Mouse (Mus musculus): ENCODE results near the gene Cdca7. TPM values are rescaled to one million over a fixed set of nuclear protein-coding genes. Genes with fewer than 3 reads are reported as not detected.

The Cdca7 gene
- polyA plus RNA-seq, 1 experiment from 2014 or later: 172 TPM

DNA sequence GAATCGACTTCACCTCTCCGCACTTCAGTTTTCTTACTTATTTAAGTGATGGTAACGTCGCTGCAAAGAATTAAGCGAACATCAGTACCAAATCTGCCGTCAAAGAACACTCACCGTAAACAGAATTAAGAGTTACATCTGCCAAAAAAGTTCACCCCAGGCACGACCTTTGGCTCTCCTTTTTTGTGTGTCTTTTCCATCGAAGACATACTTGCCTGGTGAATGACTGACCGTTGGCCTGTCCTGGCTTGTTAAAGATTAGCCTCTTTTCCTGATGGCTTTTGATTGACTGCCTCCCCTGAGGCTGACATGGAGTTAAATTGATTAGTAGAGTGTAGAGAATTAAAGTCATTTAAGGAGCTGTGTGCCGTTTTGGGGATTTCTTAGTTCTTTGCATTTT lies 1.3 kb downstream of the Cdca7 start:
- H3K4me1 ChIP-seq (ENCODE audit: control insufficient read depth, insufficient read depth, low read length): peaks cover 28% of the 10 kb centered on the region
- WGBS: 2% methylated on average over 11 of the region's 11 CpGs

DNA sequence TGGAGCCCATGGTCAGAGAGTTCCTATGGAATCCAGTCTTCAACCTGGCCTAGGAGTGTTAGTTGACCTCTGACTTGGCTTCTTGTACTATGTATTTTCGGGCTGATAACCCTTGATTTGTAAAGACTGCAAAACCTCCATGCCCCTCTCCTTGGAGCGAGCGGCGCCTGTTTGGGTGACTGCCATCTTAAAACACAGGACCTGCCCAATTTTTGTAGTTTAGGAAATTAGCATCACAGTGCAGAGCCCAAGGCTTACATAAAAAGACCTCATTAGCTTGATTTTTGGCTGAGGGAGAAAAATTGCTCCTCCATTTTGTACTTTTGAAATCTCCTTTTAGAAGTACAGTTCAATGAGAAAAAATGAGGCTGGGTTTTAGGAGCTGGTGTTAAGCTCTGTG lies 2.2 kb downstream of the Cdca7 start:
- ATAC-seq (ENCODE audit: low FRiP score) (no peak), DNase-seq (ENCODE audit: low spot score, missing footprints) (peak; percentile 72)
- peaks cover 11% of the 10 kb centered on the region; the same call in 1 of the 2 replicates for H3K36me3 ChIP-seq (ENCODE audit: control insufficient read depth, insufficient read depth, low read length)
- 79% methylated on average over 4 of the region's 4 CpGs for WGBS
- H3K9me3 ChIP-seq (ENCODE audit: control insufficient read depth, low read length): no peaks in the 10 kb centered on the region
- H3K27ac ChIP-seq (ENCODE audit: low read depth, low read length): no peak overlapping the region
- no peak overlapping the region for H3K9ac ChIP-seq (ENCODE audit: low read length)
- no peak overlapping the region; the same call in 1 of the 2 replicates for H3K4me3 ChIP-seq (ENCODE audit: low read depth, low read length)
- H3K4me2 ChIP-seq: peak overlapping the region; percentile 77
- H3K4me1 ChIP-seq (ENCODE audit: control insufficient read depth, insufficient read depth, low read length): peaks cover 28% of the 10 kb centered on the region
- H3K27me3 ChIP-seq (ENCODE audit: control insufficient read depth, insufficient read depth, low read length): peaks cover 11% of the 10 kb centered on the region

More for the DNA sequence above, 1.3 kb downstream of the Cdca7 start:
- DNase-seq (ENCODE audit: low spot score, missing footprints) (peak; percentile 86), ATAC-seq (ENCODE audit: low FRiP score) (no peak)
- Histone ChIP-seq H3K27me3 (ENCODE audit: control insufficient read depth, insufficient read depth, low read length) (peaks cover 11% of the 10 kb centered on the region), H3K4me3 (ENCODE audit: low read depth, low read length) (peak overlapping the region; percentile 86), H3K9me3 (ENCODE audit: control insufficient read depth, low read length) (no peaks in the 10 kb centered on the region), H3K9ac (ENCODE audit: low read length) (peak overlapping the region; percentile 79), H3K4me2 (peak overlapping the region; percentile 77), H3K27ac (ENCODE audit: low read depth, low read length) (no peak overlapping the region), H3K36me3 (ENCODE audit: control insufficient read depth, insufficient read depth, low read length) (peaks cover 7% of the 10 kb centered on the region; the same call in 1 of the 2 replicates)

DNA sequence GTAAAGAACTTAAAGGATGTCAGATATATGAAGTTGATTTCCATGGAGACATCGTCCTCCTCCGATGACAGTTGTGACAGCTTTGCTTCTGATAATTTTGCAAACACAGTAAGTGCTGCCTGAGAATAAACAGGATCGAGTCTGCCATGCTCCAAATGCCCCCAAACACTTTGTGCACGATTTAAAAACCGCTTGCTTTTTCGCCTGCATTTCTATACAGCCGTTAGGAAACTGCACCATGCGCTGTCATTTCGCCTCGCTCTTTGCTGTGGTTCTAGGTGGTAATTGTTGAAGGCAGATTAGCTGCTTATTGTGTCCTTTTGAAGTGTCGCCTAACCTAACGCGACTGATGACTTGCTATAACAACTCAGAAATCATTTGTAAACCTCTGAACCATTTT lies 3.0 kb downstream of the Cdca7 start:
- Histone ChIP-seq H3K27me3 (ENCODE audit: control insufficient read depth, insufficient read depth, low read length) (peaks cover 9% of the 10 kb centered on the region), H3K9me3 (ENCODE audit: control insufficient read depth, low read length) (no peaks in the 10 kb centered on the region), H3K4me2 (peak overlapping the region; percentile 77), H3K36me3 (ENCODE audit: control insufficient read depth, insufficient read depth, low read length) (peaks cover 11% of the 10 kb centered on the region; the same call in 1 of the 2 replicates), H3K4me1 (ENCODE audit: control insufficient read depth, insufficient read depth, low read length) (peaks cover 25% of the 10 kb centered on the region), H3K27ac (ENCODE audit: low read depth, low read length) (no peak overlapping the region), H3K9ac (ENCODE audit: low read length) (no peak overlapping the region), H3K4me3 (ENCODE audit: low read depth, low read length) (no peak overlapping the region)
- WGBS: 64% methylated on average over 13 of the region's 13 CpGs
- DNase-seq (ENCODE audit: low spot score, missing footprints) (peak; percentile 79), ATAC-seq (ENCODE audit: low FRiP score) (no peak)

DNA sequence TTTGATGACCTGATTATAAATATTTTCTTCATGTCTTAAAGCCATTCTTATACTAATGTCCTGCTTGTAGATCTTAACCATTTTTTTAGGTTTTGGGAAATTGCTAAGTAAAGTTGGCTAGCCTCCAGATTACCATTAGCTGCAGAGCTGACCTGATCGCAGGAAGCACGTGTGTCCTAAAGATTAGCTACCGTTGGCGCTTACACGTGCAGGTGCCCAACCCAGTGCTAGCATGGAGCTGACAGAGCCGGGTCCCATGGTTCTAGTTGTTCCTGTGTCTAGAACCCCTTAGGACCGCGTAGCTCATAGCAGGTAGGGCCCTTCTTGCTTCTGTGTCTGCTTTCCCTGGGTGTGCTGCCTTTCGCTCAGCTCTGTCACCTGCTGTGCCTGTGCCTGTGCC lies 3.9 kb downstream of the Cdca7 start:
- ATAC-seq (ENCODE audit: low FRiP score) (no peak), DNase-seq (ENCODE audit: low spot score, missing footprints) (peak; percentile 26)
- Histone ChIP-seq H3K36me3 (ENCODE audit: control insufficient read depth, insufficient read depth, low read length) (peaks cover 11% of the 10 kb centered on the region; the same call in 1 of the 2 replicates), H3K4me2 (no peak overlapping the region), H3K9me3 (ENCODE audit: control insufficient read depth, low read length) (no peaks in the 10 kb centered on the region), H3K4me3 (ENCODE audit: low read depth, low read length) (no peak overlapping the region), H3K27me3 (ENCODE audit: control insufficient read depth, insufficient read depth, low read length) (peaks cover under 1% of the 10 kb centered on the region; the same call in 1 of the 2 replicates), H3K9ac (ENCODE audit: low read length) (no peak overlapping the region), H3K4me1 (ENCODE audit: control insufficient read depth, insufficient read depth, low read length) (peaks cover 22% of the 10 kb centered on the region), H3K27ac (ENCODE audit: low read depth, low read length) (no peak overlapping the region)
- 96% methylated on average over 9 of the region's 9 CpGs for WGBS

DNA sequence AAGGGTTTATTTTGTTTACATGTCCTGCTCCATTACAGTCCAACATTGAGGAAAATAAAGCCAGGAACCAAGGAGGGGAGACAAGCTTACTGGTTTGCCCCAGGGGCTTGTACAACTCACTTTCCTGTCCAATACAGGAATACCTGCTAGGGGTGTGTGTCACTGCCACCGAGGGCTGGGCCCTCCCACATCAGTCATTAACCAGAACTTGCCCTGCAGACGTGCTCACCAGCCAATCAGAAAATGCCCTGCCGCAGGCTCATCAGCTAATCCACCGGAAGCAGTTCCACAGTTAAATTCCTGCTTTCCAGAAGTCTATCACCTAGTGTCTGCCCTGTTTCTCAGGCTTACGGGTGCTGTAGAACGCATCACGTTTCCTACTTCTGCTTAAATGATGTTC lies 15.7 kb downstream of the Cdca7 start:
- Histone ChIP-seq H3K9ac (ENCODE audit: low read length) (no peak overlapping the region), H3K4me1 (ENCODE audit: control insufficient read depth, insufficient read depth, low read length) (no peaks in the 10 kb centered on the region), H3K36me3 (ENCODE audit: control insufficient read depth, insufficient read depth, low read length) (0 out of 2 replicates have a peak, but pooled peaks cover 3% of the 10 kb centered on the region), H3K9me3 (ENCODE audit: control insufficient read depth, low read length) (no peaks in the 10 kb centered on the region), H3K27me3 (ENCODE audit: control insufficient read depth, insufficient read depth, low read length) (no peaks in the 10 kb centered on the region; the same call in 1 of the 2 replicates), H3K4me2 (no peak overlapping the region), H3K27ac (ENCODE audit: low read depth, low read length) (no peak overlapping the region), H3K4me3 (ENCODE audit: low read depth, low read length) (no peak overlapping the region)
- WGBS: 62% methylated on average over 7 of the region's 7 CpGs
- DNase-seq (ENCODE audit: low spot score, missing footprints) (no peak), ATAC-seq (ENCODE audit: low FRiP score) (no peak)

DNA sequence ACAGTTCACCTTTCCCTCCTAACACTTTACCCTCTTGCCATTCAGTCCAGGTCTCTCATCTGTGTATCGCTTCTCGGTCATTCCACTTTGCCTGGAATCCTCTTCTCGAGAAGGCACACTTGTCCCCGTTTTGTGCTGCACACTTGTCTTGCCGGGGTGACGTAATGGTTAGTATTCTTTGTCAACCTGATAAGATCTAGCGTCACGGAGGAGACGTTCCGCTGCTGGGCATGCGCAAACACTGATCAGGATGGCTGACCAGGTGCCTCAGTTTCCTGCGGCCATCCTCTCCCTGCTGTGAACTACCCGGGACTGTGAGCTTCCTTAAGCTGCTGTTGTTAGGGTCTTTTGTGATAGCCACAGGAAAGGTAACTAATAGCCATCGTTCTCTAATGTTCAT lies 17.1 kb downstream of the Cdca7 start:
- Histone ChIP-seq H3K27me3 (ENCODE audit: control insufficient read depth, insufficient read depth, low read length) (no peaks in the 10 kb centered on the region; the same call in none of the 2 replicates), H3K4me3 (ENCODE audit: low read depth, low read length) (no peak overlapping the region), H3K4me2 (no peak overlapping the region), H3K36me3 (ENCODE audit: control insufficient read depth, insufficient read depth, low read length) (no peaks in the 10 kb centered on the region), H3K9ac (ENCODE audit: low read length) (no peak overlapping the region), H3K4me1 (ENCODE audit: control insufficient read depth, insufficient read depth, low read length) (no peaks in the 10 kb centered on the region), H3K27ac (ENCODE audit: low read depth, low read length) (no peak overlapping the region), H3K9me3 (ENCODE audit: control insufficient read depth, low read length) (no peaks in the 10 kb centered on the region)
- DNase-seq (ENCODE audit: low spot score, missing footprints): no peak
- WGBS: 57% methylated on average over 14 of the region's 14 CpGs
- no peak for ATAC-seq (ENCODE audit: low FRiP score)

DNA sequence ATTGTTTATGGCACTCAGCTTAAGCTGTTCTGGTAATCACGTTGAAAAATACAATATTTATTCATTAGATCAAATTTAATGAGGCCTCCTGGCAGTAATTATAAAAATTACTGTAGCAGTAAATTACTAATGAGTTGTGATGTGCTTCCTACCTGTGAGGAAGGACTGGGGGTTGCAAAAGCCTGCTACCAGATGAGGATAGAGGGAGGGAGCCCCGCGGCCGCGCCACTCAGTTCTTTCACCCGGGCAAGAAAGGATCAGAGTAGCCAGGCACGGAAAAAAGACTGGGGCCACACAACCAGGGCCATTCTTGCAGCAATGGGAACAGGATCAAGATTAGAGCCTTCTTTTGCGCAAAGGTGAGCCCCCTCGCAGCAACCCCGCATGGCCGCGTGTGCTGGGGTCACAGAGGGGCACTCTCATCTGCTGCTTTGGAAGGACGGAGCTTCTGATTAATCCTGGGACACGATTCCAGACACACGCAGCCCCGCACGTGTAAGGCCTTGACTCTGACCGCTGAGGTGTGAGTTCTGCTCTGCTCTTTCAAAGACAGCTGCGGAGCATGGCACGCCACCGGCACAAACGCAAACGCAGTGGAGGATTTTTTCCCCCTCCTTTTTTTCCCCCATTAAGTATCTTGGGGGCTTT lies 23.2 kb downstream of the Cdca7 start:
- H3K27me3 ChIP-seq (ENCODE audit: control insufficient read depth, insufficient read depth, low read length): peaks cover 5% of the 10 kb centered on the region

DNA sequence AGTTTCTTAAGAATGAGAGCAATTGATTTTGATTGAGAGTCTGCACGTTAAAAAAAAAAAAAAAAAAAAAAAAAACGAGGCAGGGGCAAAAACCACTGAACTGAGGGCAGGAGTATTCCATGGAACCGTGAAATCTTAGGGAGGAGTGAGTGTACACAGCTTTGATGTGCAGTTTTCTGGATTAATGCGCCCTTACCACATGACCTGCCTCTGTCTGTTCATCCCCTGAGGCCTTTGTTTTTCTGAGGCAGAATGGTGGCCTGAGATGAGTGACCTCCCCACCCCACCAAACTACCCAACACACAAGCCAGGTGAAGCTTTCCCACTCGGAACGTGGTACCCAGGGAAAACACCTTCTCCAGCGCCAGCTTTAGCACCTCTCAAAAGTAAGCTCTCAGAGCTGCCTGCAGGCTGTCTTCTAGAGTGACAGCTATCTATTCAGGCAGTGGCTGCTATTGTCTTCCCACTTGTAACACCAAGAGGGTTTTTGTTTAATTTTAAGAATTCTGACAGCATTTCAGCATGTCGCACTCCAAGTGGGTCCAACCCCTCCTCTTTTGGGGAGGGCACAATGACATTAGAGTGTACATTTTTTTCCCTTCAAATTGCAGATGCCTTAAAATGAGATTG lies 23.9 kb downstream of the Cdca7 start:
- Histone ChIP-seq H3K36me3 (ENCODE audit: control insufficient read depth, insufficient read depth, low read length) (no peaks in the 10 kb centered on the region), H3K27me3 (ENCODE audit: control insufficient read depth, insufficient read depth, low read length) (peaks cover 5% of the 10 kb centered on the region), H3K4me3 (ENCODE audit: low read depth, low read length) (no peak overlapping the region), H3K4me2 (peak overlapping the region; percentile 36), H3K9me3 (ENCODE audit: control insufficient read depth, low read length) (no peaks in the 10 kb centered on the region), H3K9ac (ENCODE audit: low read length) (no peak overlapping the region), H3K27ac (ENCODE audit: low read depth, low read length) (no peak overlapping the region), H3K4me1 (ENCODE audit: control insufficient read depth, insufficient read depth, low read length) (peaks cover 12% of the 10 kb centered on the region; the same call in 1 of the 2 replicates)
- ATAC-seq (ENCODE audit: low FRiP score): peak; percentile 33; the same call in 1 of the 2 replicates
- WGBS: 13% methylated on average over 8 of the region's 8 CpGs
- DNase-seq (ENCODE audit: low spot score, missing footprints): peak; percentile 89

More for the DNA sequence above, 23.2 kb downstream of the Cdca7 start:
- no peaks in the 10 kb centered on the region for H3K36me3 ChIP-seq (ENCODE audit: control insufficient read depth, insufficient read depth, low read length)
- peaks cover 12% of the 10 kb centered on the region; the same call in 1 of the 2 replicates for H3K4me1 ChIP-seq (ENCODE audit: control insufficient read depth, insufficient read depth, low read length)
- no peak overlapping the region for H3K27ac ChIP-seq (ENCODE audit: low read depth, low read length)
- WGBS: 2% methylated on average over 23 of the region's 23 CpGs
- ATAC-seq (ENCODE audit: low FRiP score) (no peak), DNase-seq (ENCODE audit: low spot score, missing footprints) (peak; percentile 94)
- peak overlapping the region; percentile 36 for H3K4me2 ChIP-seq
- H3K9me3 ChIP-seq (ENCODE audit: control insufficient read depth, low read length): no peaks in the 10 kb centered on the region
- peak overlapping the region; percentile 1; the same call in 1 of the 2 replicates for H3K4me3 ChIP-seq (ENCODE audit: low read depth, low read length)
- peak overlapping the region; percentile 31; the same call in 1 of the 2 replicates for H3K9ac ChIP-seq (ENCODE audit: low read length)

Data from midbrain, embryonic 11.5 days (tissue).